Mouse (Mus musculus): Measurements from ENCODE around the gene Dhrs1. TPM values are rescaled to one million over a fixed set of nuclear protein-coding genes. Genes with fewer than 3 reads are reported as not detected.
"Not testable (repeated sequence)": the region's sequence is repeated elsewhere in the genome, so short reads cannot be mapped to it uniquely, and the experiment has no call there.

The Dhrs1 gene
- polyA plus RNA-seq, 1 experiment from 2014 or later: 83.3 TPM

GRCm38 (mm10) chr14:55762001-55762821 lies 16.7 kb upstream of the Dhrs1 start:
- Histone ChIP-seq H3K27me3 (peaks cover 36% of the 10 kb centered on the region), H3K4me3 (peak overlapping the region; percentile 59), H3K9me3 (no peaks in the 10 kb centered on the region), H3K4me2 (peak overlapping the region; percentile 96), H3K36me3 (no peaks in the 10 kb centered on the region), H3K9ac (peak overlapping the region; percentile 74), H3K27ac (peak overlapping the region; percentile 79), H3K4me1 (peaks cover 31% of the 10 kb centered on the region)
- ATAC-seq (ENCODE audit: insufficient number of reproducible peaks, low FRiP score, low TSS enrichment, low read depth): peak; percentile 59
- WGBS: under 1% methylated on average over 77 of the region's 77 CpGs

GRCm38 (mm10) chr14:55761163-55761562 lies 15.7 kb upstream of the Dhrs1 start, which contains the start of gene Ltb4r2:
TSS of gene Ltb4r2 (plus strand) at chr14:55761428.
- peaks cover 3% of the 10 kb centered on the region; the same call in 1 of the 2 replicates for H3K36me3 ChIP-seq
- 67% methylated on average over 6 of the region's 6 CpGs for WGBS
- H3K4me3 ChIP-seq: peak within 1 kb of the TSS; percentile 59
- peaks cover 30% of the 10 kb centered on the region for H3K4me1 ChIP-seq
- peak within 1 kb of the TSS; percentile 74 for H3K9ac ChIP-seq
- H3K27me3 ChIP-seq: peaks cover 27% of the 10 kb centered on the region
- no peak for ATAC-seq (ENCODE audit: insufficient number of reproducible peaks, low FRiP score, low TSS enrichment, low read depth)
- no peaks in the 10 kb centered on the region for H3K9me3 ChIP-seq
- H3K27ac ChIP-seq: peak within 1 kb of the TSS; percentile 79
- peak within 1 kb of the TSS; percentile 96 for H3K4me2 ChIP-seq

- peaks cover 21% of the 10 kb centered on the region; the same call in 1 of the 2 replicates for H3K27me3 ChIP-seq
- peaks cover 13% of the 10 kb centered on the region for H3K36me3 ChIP-seq
- H3K4me3 ChIP-seq: peak overlapping the region; percentile 7; the same call in 1 of the 2 replicates
- ATAC-seq (ENCODE audit: insufficient number of reproducible peaks, low FRiP score, low TSS enrichment, low read depth); H3K9ac ChIP-seq; H3K27ac ChIP-seq; H3K9me3 ChIP-seq: not testable (repeated sequence)
- 1% methylated on average over 6 of the region's 6 CpGs for WGBS
- peaks cover 30% of the 10 kb centered on the region for H3K4me1 ChIP-seq
- H3K4me2 ChIP-seq: peak overlapping the region; percentile 35
These were observed 14.7 kb upstream of the Dhrs1 start for GRCm38 (mm10) chr14:55760156-55760555.

- no peak for ATAC-seq (ENCODE audit: insufficient number of reproducible peaks, low FRiP score, low TSS enrichment, low read depth)
- Histone ChIP-seq H3K36me3 (peaks cover 31% of the 10 kb centered on the region), H3K27ac (no peak within 1 kb of the TSS), H3K9me3 (no peaks in the 10 kb centered on the region), H3K9ac (no peak within 1 kb of the TSS), H3K4me3 (no peak within 1 kb of the TSS), H3K4me1 (peaks cover 30% of the 10 kb centered on the region), H3K27me3 (peaks cover 12% of the 10 kb centered on the region; the same call in 1 of the 2 replicates), H3K4me2 (peak within 1 kb of the TSS; percentile 13; the same call in 1 of the 2 replicates)
- WGBS: 18% methylated on average over 8 of the region's 8 CpGs
These were observed 12.9 kb upstream of the Dhrs1 start, which contains the start of gene Cideb for GRCm38 (mm10) chr14:55758363-55758784. TSS of gene Cideb (minus strand) at chr14:55758458.

GRCm38 (mm10) chr14:55757566-55757965 lies 12.1 kb upstream of the Dhrs1 start:
- no peak overlapping the region for H3K27ac ChIP-seq
- WGBS: 85% methylated on average over 6 of the region's 6 CpGs
- H3K9me3 ChIP-seq: no peaks in the 10 kb centered on the region
- peaks cover 23% of the 10 kb centered on the region for H3K4me1 ChIP-seq
- peaks cover 12% of the 10 kb centered on the region; the same call in 1 of the 2 replicates for H3K27me3 ChIP-seq
- H3K4me3 ChIP-seq: no peak overlapping the region
- no peak overlapping the region for H3K4me2 ChIP-seq
- ATAC-seq (ENCODE audit: insufficient number of reproducible peaks, low FRiP score, low TSS enrichment, low read depth): no peak
- no peak overlapping the region for H3K9ac ChIP-seq
- peaks cover 39% of the 10 kb centered on the region for H3K36me3 ChIP-seq

- ATAC-seq (ENCODE audit: insufficient number of reproducible peaks, low FRiP score, low TSS enrichment, low read depth): no peak
- peaks cover 32% of the 10 kb centered on the region for H3K4me1 ChIP-seq
- peaks cover 47% of the 10 kb centered on the region for H3K36me3 ChIP-seq
- H3K9ac ChIP-seq: no peak overlapping the region
- WGBS: 88% methylated on average over 10 of the region's 10 CpGs
- H3K4me3 ChIP-seq: peak overlapping the region; percentile 89
- peak overlapping the region; percentile 90; the same call in 1 of the 2 replicates for H3K4me2 ChIP-seq
- no peak overlapping the region for H3K27ac ChIP-seq
- H3K9me3 ChIP-seq: no peaks in the 10 kb centered on the region
- H3K27me3 ChIP-seq: no peaks in the 10 kb centered on the region
These were observed 1.8 kb upstream of the Dhrs1 start for GRCm38 (mm10) chr14:55747051-55747847.

- Histone ChIP-seq H3K27me3 (no peaks in the 10 kb centered on the region), H3K4me2 (peak overlapping the region; percentile 90), H3K9ac (peak overlapping the region; percentile 67), H3K36me3 (peaks cover 47% of the 10 kb centered on the region), H3K4me3 (peak overlapping the region; percentile 89), H3K27ac (peak overlapping the region; percentile 65), H3K4me1 (peaks cover 32% of the 10 kb centered on the region), H3K9me3 (no peaks in the 10 kb centered on the region)
- WGBS: under 1% methylated on average over 31 of the region's 31 CpGs
- ATAC-seq (ENCODE audit: insufficient number of reproducible peaks, low FRiP score, low TSS enrichment, low read depth): no peak
These were observed 359 bp upstream of the Dhrs1 start for GRCm38 (mm10) chr14:55745861-55746237.

GRCm38 (mm10) chr14:55743711-55744110 lies 1.8 kb downstream of the Dhrs1 start:
- peak overlapping the region; percentile 15; the same call in 1 of the 2 replicates for H3K4me3 ChIP-seq
- H3K4me2 ChIP-seq: peak overlapping the region; percentile 45
- WGBS: 20% methylated on average over 10 of the region's 10 CpGs
- H3K9ac ChIP-seq: no peak overlapping the region
- H3K27ac ChIP-seq: no peak overlapping the region
- no peaks in the 10 kb centered on the region for H3K27me3 ChIP-seq
- H3K4me1 ChIP-seq: peaks cover 32% of the 10 kb centered on the region
- peaks cover 48% of the 10 kb centered on the region for H3K36me3 ChIP-seq
- ATAC-seq (ENCODE audit: insufficient number of reproducible peaks, low FRiP score, low TSS enrichment, low read depth): peak; percentile 49; the same call in 1 of the 2 replicates
- H3K9me3 ChIP-seq: no peaks in the 10 kb centered on the region

- no peak overlapping the region for H3K4me3 ChIP-seq
- no peak overlapping the region for H3K27ac ChIP-seq
- H3K9me3 ChIP-seq: no peaks in the 10 kb centered on the region
- 82% methylated on average over 9 of the region's 9 CpGs for WGBS
- no peaks in the 10 kb centered on the region for H3K27me3 ChIP-seq
- no peaks in the 10 kb centered on the region for H3K4me1 ChIP-seq
- no peak for ATAC-seq (ENCODE audit: insufficient number of reproducible peaks, low FRiP score, low TSS enrichment, low read depth)
- peaks cover 39% of the 10 kb centered on the region for H3K36me3 ChIP-seq
- H3K4me2 ChIP-seq: no peak overlapping the region
- no peak overlapping the region for H3K9ac ChIP-seq
These were observed 8.3 kb downstream of the Dhrs1 start for GRCm38 (mm10) chr14:55737086-55737687.

GRCm38 (mm10) chr14:55735758-55736157 lies 9.7 kb downstream of the Dhrs1 start:
- Histone ChIP-seq H3K9me3 (no peaks in the 10 kb centered on the region), H3K36me3 (peaks cover 25% of the 10 kb centered on the region), H3K4me1 (no peaks in the 10 kb centered on the region), H3K27ac (no peak overlapping the region), H3K4me3 (no peak overlapping the region), H3K27me3 (no peaks in the 10 kb centered on the region), H3K9ac (no peak overlapping the region), H3K4me2 (no peak overlapping the region)
- 75% methylated on average over 4 of the region's 4 CpGs for WGBS
- no peak for ATAC-seq (ENCODE audit: insufficient number of reproducible peaks, low FRiP score, low TSS enrichment, low read depth)

GRCm38 (mm10) chr14:55735334-55735733 lies 10.2 kb downstream of the Dhrs1 start:
- H3K4me1 ChIP-seq: no peaks in the 10 kb centered on the region

More at GRCm38 (mm10) chr14:55735334-55735733, 10.2 kb downstream of the Dhrs1 start:
- Histone ChIP-seq H3K27me3 (no peaks in the 10 kb centered on the region), H3K9ac (no peak overlapping the region), H3K4me2 (no peak overlapping the region), H3K9me3 (no peaks in the 10 kb centered on the region), H3K4me3 (no peak overlapping the region), H3K36me3 (peaks cover 21% of the 10 kb centered on the region), H3K27ac (no peak overlapping the region)
- no peak for ATAC-seq (ENCODE audit: insufficient number of reproducible peaks, low FRiP score, low TSS enrichment, low read depth)
- 69% methylated on average over 3 of the region's 3 CpGs for WGBS

All from limb, embryonic 15.5 days (tissue).